Mouse (Mus musculus): ENCODE data around the gene 4931406P16Rik. TPM values are rescaled to one million over a fixed set of nuclear protein-coding genes. Genes with fewer than 3 reads are reported as not detected.
A peak's percentile ranks its signal among the peaks of the same experiment; 100 is the strongest.

4931406P16Rik gene
- polyA plus RNA-seq, 1 experiment from 2014 or later: 13.9 TPM

GRCm38 (mm10) chr7:34252030-34252429, 61.3 kb downstream of the 4931406P16Rik start:
- peak; percentile 67 for DNase-seq (ENCODE audit: low spot score)

DNA sequence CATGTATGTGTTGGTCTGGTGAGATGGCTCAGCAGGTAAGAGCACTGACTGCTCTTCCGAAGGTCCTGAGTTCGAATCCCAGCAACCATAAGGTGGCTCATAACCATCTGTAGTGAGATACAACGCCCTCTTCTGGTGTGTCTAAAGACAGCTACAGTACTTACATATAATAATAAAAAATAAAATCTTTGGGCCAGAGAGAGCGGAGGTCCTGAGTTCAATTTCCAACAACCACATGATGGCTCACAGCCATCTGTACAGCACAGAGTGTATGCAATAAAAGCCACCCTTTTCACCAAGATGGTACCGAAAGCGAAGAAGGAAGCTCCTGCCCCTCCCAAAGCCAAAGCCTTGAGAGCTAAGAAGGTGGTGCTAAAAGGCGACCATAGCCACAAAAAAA, 62.6 kb downstream of the 4931406P16Rik start, which contains the start of gene Gm6096:
Gene Gm6096, plus strand, starts transcription at position 301 of the 400 bp plus-strand sequence.
- no peak for DNase-seq (ENCODE audit: low spot score)

DNA sequence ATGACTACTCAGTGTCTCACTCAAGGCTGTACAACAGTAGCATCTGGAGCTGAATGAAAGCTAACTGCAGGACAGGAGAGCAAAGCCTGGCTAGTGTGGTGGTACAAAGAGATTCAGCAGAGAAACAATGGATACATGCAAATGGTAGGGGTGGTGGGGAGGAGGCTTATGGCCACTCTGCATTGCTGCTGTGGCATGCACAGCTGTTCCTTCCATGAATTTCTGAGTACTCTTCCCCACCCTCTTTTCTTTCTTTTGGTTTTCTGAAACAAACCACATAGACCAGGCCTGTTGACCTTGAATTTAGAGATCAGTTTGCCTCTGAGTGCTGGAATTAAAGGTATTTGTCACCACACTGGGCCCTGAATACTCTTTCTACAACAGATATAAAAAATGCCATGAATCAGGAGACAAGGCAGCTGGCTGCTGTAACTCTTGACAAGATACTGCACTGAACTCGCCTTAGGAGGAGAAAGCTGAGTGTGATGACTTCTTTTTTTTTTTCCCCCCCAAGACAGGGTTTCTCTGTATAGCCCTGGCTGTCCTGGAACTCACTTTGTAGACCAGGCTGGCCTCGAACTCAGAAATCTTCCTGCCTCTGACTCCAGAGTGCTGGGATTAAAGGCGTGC, 66.4 kb downstream of the 4931406P16Rik start:
- DNase-seq (ENCODE audit: low spot score): no peak

DNA sequence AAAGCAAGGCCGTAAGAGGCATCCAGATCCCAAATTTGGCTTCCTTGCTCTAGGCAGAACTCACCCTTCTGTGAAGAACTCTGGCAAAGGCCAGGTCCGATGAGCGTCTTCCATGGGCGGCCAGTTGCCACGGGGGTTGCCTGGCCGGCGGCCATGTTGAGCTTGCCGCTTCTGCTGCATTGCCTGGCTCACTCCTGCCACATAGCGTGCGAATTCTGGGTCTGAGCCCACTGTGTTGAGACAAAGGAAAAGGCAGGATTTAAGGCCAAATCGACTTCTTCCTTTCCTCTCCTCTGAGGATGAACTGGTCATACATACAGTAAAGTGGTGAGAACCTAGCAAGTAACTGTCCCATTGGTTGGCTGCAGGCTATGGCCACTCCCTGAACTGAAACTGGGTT, 71.2 kb downstream of the 4931406P16Rik start:
- no peak for DNase-seq (ENCODE audit: low spot score)

DNA sequence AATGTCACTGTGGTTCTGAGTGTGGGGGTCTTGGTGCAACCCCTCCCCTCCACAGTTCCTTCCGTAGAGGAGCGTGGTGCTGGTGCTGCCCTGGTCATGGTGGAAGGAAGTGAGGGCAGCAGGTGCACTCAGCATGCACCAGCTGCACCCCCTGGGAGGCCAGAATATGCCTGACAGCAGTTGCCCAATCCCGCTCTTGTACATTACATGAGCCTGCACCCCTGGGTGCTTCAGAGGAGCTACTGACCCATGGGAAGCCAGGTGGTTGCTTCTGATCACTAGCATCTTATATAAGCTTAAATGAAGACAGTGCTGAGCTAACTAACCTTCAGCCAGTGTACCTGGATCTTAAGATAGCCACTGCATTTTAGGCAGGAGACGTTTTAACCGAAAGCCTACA, 75.3 kb downstream of the 4931406P16Rik start:
- DNase-seq (ENCODE audit: low spot score): no peak

- DNase-seq (ENCODE audit: low spot score): no peak
Observed at GRCm38 (mm10) chr7:34235602-34236001, 77.7 kb downstream of the 4931406P16Rik start.

- peak; percentile 25 for DNase-seq (ENCODE audit: low spot score)
Observed at GRCm38 (mm10) chr7:34234610-34235561, 78.5 kb downstream of the 4931406P16Rik start.

- peak; percentile 99 for DNase-seq (ENCODE audit: low spot score)
Observed at GRCm38 (mm10) chr7:34233909-34234609, 79.3 kb downstream of the 4931406P16Rik start.

DNA sequence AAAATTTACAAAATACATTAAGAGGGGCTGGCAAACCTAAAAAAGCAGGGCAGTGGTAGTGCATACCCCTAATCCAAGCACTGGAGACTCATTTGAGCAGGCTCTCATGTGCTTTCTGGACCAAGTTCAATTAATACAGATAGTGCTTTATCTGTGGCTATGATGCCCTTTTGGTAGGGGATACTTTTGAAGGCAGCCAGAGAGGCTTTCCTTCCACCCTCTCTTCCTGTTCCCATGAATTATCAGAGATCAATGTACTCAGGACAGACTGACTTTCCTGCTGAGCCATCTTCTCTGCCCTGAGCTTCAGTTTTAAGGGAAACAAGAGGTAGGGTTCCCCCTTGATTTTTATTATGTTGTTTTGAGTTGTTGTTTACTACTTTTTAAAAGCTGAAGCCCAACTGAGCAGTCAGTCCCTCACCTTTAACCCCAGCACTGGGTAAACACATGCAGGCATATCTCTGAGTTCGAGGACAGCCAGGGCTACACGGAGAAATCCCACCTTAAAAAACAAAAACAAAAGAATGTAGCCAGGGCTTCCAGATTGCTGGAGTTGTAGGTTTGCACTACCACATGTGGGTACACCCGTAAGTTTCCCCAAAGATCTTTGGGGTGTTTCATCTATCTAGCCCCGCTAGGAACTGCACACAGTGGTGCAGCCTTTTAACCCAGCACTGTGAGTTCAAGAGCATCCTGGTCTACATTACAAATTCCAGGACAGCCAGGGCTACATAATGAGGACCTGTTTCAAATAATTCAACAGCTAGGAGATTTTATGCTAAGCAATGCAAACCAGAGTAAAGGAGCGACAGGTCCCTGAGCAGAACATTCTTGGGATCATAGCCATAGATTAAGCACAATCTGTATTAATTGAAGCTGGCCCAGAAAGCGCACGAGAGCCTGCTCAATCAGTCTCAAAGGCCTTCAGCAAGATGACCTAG, 80.3 kb downstream of the 4931406P16Rik start:
- DNase-seq (ENCODE audit: low spot score): no peak

GRCm38 (mm10) chr7:34230116-34230515, 83.2 kb downstream of the 4931406P16Rik start, which contains the start of gene Gpi1:
Gene Gpi1, minus strand, starts transcription at chr7:34230336.
- peak; percentile 89 for DNase-seq (ENCODE audit: low spot score)

DNA sequence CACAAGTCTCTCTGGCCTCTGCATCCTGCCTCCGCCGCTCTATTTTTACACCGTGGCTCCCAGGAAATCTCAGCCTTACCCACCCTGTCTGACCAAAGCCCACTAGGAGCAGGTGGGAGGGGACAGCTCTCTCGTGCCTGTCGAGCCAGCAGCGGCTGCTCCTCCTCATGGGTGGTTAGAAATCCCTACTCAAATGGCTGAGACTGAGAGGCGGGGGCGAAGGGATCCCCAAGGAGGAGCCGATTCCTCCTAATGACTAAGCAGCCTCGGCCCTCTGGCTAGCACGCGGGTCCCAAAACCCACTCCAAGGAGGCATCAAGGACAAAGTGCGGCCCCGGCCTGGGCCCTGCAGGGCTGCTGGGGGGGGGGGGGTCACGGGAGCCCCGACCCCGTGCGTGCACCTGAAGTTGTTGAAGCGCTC, 83.7 kb downstream of the 4931406P16Rik start:
- DNase-seq (ENCODE audit: low spot score): peak; percentile 11

DNA sequence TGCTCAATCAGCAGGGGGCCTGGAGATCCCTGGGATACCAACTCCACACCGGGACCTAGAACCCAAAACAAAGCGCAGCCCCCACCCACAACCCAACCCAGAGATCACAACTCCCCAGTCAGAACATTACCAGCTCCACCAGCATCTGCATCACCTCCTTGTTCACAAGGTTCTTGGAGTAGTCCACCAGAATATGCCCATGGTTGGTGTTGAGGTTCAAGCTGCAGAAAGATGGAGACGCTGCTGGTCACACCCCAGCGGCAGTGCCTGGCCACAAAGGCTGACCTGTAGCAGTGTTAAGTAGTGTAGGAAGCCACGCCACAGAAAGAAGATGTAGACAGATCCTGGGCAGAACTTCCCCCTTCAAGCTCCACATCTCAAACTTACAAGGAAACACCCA, 84.2 kb downstream of the 4931406P16Rik start:
- no peak for DNase-seq (ENCODE audit: low spot score)

- peak; percentile 14 for DNase-seq (ENCODE audit: low spot score)
Observed at GRCm38 (mm10) chr7:34228641-34229040, 84.7 kb downstream of the 4931406P16Rik start.

DNA sequence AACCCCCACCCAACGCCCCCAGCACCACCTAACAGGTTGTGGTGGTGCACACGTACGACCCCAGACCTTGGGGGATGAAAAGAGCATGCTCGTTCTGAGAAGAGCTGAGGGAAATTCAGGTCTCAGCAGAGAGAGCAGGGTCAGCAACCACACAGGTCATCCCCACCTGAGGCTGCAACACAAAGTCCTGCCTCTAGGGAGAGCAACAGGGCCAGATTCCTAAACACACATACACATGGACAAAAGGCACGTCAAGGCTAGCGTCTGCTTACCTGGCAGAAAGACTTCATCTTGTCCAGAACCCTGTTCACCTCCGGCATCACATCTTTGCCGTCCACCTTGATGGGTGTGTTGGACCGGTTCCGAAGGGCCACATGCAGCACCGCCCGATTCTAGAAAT, 86.5 kb downstream of the 4931406P16Rik start:
- no peak for DNase-seq (ENCODE audit: low spot score)

GRCm38 (mm10) chr7:34226086-34226485, 87.3 kb downstream of the 4931406P16Rik start:
- DNase-seq (ENCODE audit: low spot score): no peak

- DNase-seq (ENCODE audit: low spot score): no peak
Observed at GRCm38 (mm10) chr7:34224308-34224707, 89.0 kb downstream of the 4931406P16Rik start.

DNA sequence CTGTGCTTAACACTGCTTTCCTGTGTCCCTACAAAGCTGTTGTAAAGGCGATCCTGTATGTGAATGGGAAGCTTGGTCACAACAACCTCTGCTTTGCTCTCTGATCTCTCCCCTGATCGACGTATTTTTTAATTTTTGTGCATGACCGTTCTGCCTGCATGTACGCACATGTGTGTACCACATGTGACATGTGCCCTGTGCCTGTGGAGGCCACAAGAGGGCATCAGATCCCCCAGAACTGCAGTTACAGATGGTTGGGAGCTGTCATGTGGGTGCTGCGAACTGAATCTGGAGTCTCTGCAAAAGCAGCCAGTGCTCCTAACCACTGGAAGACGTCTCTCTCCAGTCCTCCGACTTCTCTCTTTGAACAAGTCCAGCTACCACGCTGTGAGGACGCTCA, 91.0 kb downstream of the 4931406P16Rik start:
- DNase-seq (ENCODE audit: low spot score): no peak

DNA sequence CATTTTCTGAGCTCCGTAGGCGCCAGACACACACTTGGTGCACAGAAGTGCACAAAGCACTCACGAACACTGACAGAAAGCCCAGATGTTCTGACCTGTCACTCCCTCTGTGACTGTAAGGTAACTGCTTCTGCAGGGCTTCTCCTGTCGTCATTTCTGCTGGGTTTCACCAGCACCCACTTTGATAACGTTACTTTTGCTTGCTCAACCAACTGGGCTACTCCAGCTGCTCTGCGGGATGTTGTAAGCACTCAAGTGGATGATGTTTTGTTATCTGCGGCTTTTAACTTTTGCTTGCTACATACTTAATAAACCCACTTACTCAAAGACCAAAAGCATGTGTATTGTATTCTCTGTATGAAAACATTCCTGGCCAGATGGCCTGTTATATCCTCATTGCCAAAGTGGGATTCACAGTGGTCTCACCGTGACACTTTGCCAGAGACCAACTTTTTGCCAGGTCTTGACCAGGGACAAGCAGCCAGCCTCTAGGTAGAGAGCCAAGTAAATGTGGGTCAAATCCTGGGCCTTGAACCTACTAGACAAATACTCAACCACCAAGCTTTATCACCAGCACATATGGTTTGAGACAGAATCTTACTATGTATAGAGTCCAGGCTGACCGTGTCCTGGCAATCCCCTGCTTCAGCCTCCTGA, 91.6 kb downstream of the 4931406P16Rik start:
- no peak for DNase-seq (ENCODE audit: low spot score)

GRCm38 (mm10) chr7:34218496-34218895, 94.9 kb downstream of the 4931406P16Rik start:
- DNase-seq (ENCODE audit: low spot score): no peak

GRCm38 (mm10) chr7:34216474-34216873, 96.9 kb downstream of the 4931406P16Rik start:
- no peak for DNase-seq (ENCODE audit: low spot score)

Measured in thymus, postnatal 0 days (tissue).